Mouse (Mus musculus) spleen, adult 2 months (tissue): ENCODE data around the gene Nrxn3. TPM values are rescaled to one million over a fixed set of nuclear protein-coding genes. Genes with fewer than 3 reads are reported as not detected.

Experiments used
- DNase-seq, 2 experiments: peaks; one replicate each; pipeline versions ENCODE4 v3.0.0 to v3.0.0-alpha.2; 2012 to 2021; ENCODE audit warnings: low spot score in 2 of 2, low read depth in 1 of 2
- H3K27ac ChIP-seq: fragments of 200-500 bp; 2 replicates; pipeline ENCODE4 v1.5.1; 2012; ENCODE audit warnings: low read length, inconsistent platforms; ENCODE audit not compliant: insufficient read depth
- H3K27me3 ChIP-seq: fragments of 200-500 bp; 2 replicates; pipeline ENCODE4 v1.6.1; 2012; ENCODE audit warnings: mild to moderate bottlenecking, moderate library complexity, low read length, inconsistent platforms; ENCODE audit not compliant: control insufficient read depth, insufficient read depth
- H3K36me3 ChIP-seq: fragments of 200-500 bp; 2 replicates; pipeline ENCODE4 v1.6.1; 2012; ENCODE audit warnings: mild to moderate bottlenecking, low read length, inconsistent platforms; ENCODE audit not compliant: control insufficient read depth, insufficient read depth
- H3K4me1 ChIP-seq: fragments of 200-500 bp; 2 replicates; pipeline ENCODE4 v1.6.1; 2011; ENCODE audit warnings: inconsistent platforms; ENCODE audit not compliant: control insufficient read depth, insufficient read depth, insufficient read length
- H3K4me3 ChIP-seq: fragments of 200-500 bp; 2 replicates; pipeline ENCODE4 v1.5.1; 2011; ENCODE audit warnings: mild to moderate bottlenecking, inconsistent platforms; ENCODE audit not compliant: insufficient read depth, insufficient read length; ENCODE audit errors: extremely low read depth
- CTCF ChIP-seq: fragments of 200-500 bp; IDR thresholded peaks from 2 replicates; pipeline ENCODE4 v1.5.1; 2011; ENCODE audit warnings: mild to moderate bottlenecking, inconsistent platforms; ENCODE audit not compliant: insufficient read depth, insufficient read length, insufficient replicate concordance; ENCODE audit errors: extremely low read depth
- POLR2A ChIP-seq: fragments of 200-500 bp; IDR thresholded peaks from 2 replicates; pipeline ENCODE4 v1.6.1; 2011; ENCODE audit warnings: low read depth, low read length, inconsistent platforms
- WGBS: fragments of 180-500 bp; shearing (Covaris S2); methylation state at CpG from one replicate; pipeline ENCODE4 v1.1.7; 2018; 5-methylcytosine and 5-hydroxymethylcytosine counted together
- polyA plus RNA-seq: library from polyadenylated mRNA; depleted of rRNA; stranded (reverse); fragments of >200 nt; gene quantifications from 2 replicates; pipeline ENCODE4 v1.2.3, GENCODE M21; 2012

The Nrxn3 gene
- polyA plus RNA-seq, 1 experiment: not detected

DNA sequence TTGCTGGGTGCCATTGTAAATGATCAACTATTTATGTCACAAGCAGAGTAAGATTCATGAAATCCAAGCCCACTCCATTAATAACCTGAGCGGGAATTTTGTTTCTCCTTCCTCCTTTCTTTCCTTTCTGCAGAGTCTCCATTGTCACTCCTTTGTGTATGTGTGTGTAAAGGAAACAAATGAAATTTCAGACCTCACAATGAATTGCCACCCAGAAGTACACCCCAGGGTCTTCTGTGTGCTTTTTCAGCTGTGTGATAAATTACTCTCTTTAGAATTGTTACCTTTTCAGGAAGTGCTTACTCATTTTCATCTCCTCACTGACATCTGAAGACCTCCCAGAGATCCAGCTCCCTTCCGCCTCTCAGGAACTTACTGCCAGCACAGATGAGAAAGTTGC lies 1506.4 kb downstream of the Nrxn3 start:
- Histone ChIP-seq H3K27me3 (no peaks in the 10 kb centered on the region), H3K27ac (no peak overlapping the region), H3K36me3 (no peaks in the 10 kb centered on the region), H3K4me3 (no peak overlapping the region), H3K4me1 (no peaks in the 10 kb centered on the region)
- TF ChIP-seq CTCF (no peak), POLR2A (no peak)
- 58% methylated on average over 2 of the region's 2 CpGs for whole genome bisulfite sequencing
- DNase-seq: no peak

GRCm38 (mm10) chr12:90236093-90236492 lies 1513.4 kb downstream of the Nrxn3 start:
- no peaks in the 10 kb centered on the region for H3K36me3 ChIP-seq
- H3K4me1 ChIP-seq: no peaks in the 10 kb centered on the region
- 5% methylated on average over 5 of the region's 5 CpGs for WGBS
- H3K27ac ChIP-seq: no peak overlapping the region
- DNase-seq: no peak
- H3K4me3 ChIP-seq: no peak overlapping the region
- H3K27me3 ChIP-seq: no peaks in the 10 kb centered on the region
- TF ChIP-seq POLR2A: no peak
- no peak for TF ChIP-seq CTCF

DNA sequence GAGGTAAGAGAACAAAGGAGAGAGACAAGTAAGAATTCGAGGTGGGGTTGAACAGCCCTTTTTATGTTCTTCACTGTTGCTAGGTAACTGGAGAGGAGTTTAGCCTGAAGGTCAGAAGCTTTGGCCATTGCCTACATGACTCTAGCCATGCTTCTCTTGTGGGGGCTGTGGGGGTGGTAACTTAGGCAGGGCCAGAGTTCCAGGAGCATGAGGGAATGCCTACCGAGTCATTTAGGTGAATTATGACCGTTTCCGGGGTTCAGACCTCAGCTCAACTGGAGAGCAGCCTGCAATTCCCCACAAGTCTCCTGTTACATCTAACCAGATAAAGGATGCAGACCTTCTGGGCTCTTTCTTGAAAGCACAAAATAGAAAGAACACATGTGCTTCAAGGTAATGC lies 1537.6 kb downstream of the Nrxn3 start:
- Histone ChIP-seq H3K36me3 (no peaks in the 10 kb centered on the region), H3K27ac (no peak overlapping the region), H3K27me3 (no peaks in the 10 kb centered on the region), H3K4me1 (no peaks in the 10 kb centered on the region), H3K4me3 (no peak overlapping the region)
- TF ChIP-seq POLR2A (no peak), CTCF (no peak)
- WGBS: 57% methylated on average over 4 of the region's 4 CpGs
- DNase-seq: no peak

- no peak overlapping the region for H3K27ac ChIP-seq
- H3K27me3 ChIP-seq: no peaks in the 10 kb centered on the region
- DNase-seq: no peak
- WGBS: 90% methylated on average over 2 of the region's 2 CpGs
- H3K36me3 ChIP-seq: no peaks in the 10 kb centered on the region
- TF ChIP-seq POLR2A (no peak), CTCF (no peak)
- no peak overlapping the region for H3K4me3 ChIP-seq
- H3K4me1 ChIP-seq: no peaks in the 10 kb centered on the region
Measured at GRCm38 (mm10) chr12:90268111-90268510, 1545.4 kb downstream of the Nrxn3 start.

GRCm38 (mm10) chr12:90270763-90271379 lies 1548.2 kb downstream of the Nrxn3 start:
- no peaks in the 10 kb centered on the region for H3K27me3 ChIP-seq
- TF ChIP-seq CTCF (no peak), POLR2A (no peak)
- H3K4me3 ChIP-seq: no peak overlapping the region
- H3K36me3 ChIP-seq: no peaks in the 10 kb centered on the region
- no peak for DNase-seq
- no peak overlapping the region for H3K27ac ChIP-seq
- H3K4me1 ChIP-seq: no peaks in the 10 kb centered on the region

GRCm38 (mm10) chr12:90274621-90275236 lies 1552.1 kb downstream of the Nrxn3 start:
- DNase-seq: no peak
- no peaks in the 10 kb centered on the region for H3K4me1 ChIP-seq
- 82% methylated on average over 7 of the region's 7 CpGs for WGBS

GRCm38 (mm10) chr12:90281236-90281635 lies 1558.6 kb downstream of the Nrxn3 start:
- Histone ChIP-seq H3K27ac (no peak overlapping the region), H3K4me3 (no peak overlapping the region), H3K36me3 (no peaks in the 10 kb centered on the region), H3K4me1 (no peaks in the 10 kb centered on the region), H3K27me3 (no peaks in the 10 kb centered on the region)
- TF ChIP-seq CTCF (no peak), POLR2A (no peak)
- no peak for DNase-seq
- 90% methylated on average over 1 of the region's 1 CpGs for WGBS

More at GRCm38 (mm10) chr12:90274621-90275236, 1552.1 kb downstream of the Nrxn3 start:
- Histone ChIP-seq H3K36me3 (no peaks in the 10 kb centered on the region), H3K27me3 (no peaks in the 10 kb centered on the region), H3K27ac (no peak overlapping the region), H3K4me3 (no peak overlapping the region)
- TF ChIP-seq POLR2A (no peak), CTCF (no peak)
